Mouse (Mus musculus) layer of hippocampus, postnatal 14 days (tissue): ENCODE data around the gene Rab8b. TPM values are rescaled to one million over a fixed set of nuclear protein-coding genes. Genes with fewer than 3 reads are reported as not detected.
"Not testable (repeated sequence)": the region's sequence is repeated elsewhere in the genome, so short reads cannot be mapped to it uniquely, and the experiment has no call there.

Source experiments
- DNase-seq, 2 experiments: peaks; one replicate each; pipeline ENCODE4 v3.0.0; 2021 to 2022; ENCODE audit warnings: low spot score in 2 of 2, mixed read lengths in 1 of 2
- total RNA-seq, 2 experiments: library from RNA; stranded (reverse); gene quantifications; 2 replicates each; pipeline ENCODE4 v1.2.3; 2021

Rab8b gene
- total RNA-seq, 2 experiments from 2014 or later = 31.6 to 33.7 TPM

GRCm38 (mm10) chr9:66852592-66852991 is 66.9 kb downstream of the Rab8b start:
- no peak for DNase-seq

GRCm38 (mm10) chr9:66850966-66851365 is 68.5 kb downstream of the Rab8b start:
- no peak for DNase-seq

GRCm38 (mm10) chr9:66846822-66847221 is 72.7 kb downstream of the Rab8b start:
- DNase-seq = no peak

GRCm38 (mm10) chr9:66835097-66835480 is 84.4 kb downstream of the Rab8b start:
- no peak for DNase-seq

- peak; percentile 97 to 99 for DNase-seq
Measured at GRCm38 (mm10) chr9:66834318-66835096, 85.0 kb downstream of the Rab8b start, which contains the start of gene Aph1c. Gene Aph1c (minus strand): TSS chr9:66834726.

GRCm38 (mm10) chr9:66833851-66834250 is 85.6 kb downstream of the Rab8b start:
- DNase-seq = no peak

GRCm38 (mm10) chr9:66832366-66832908 is 87.0 kb downstream of the Rab8b start:
- DNase-seq = no peak

GRCm38 (mm10) chr9:66825990-66826389 is 93.5 kb downstream of the Rab8b start:
- peak in 1 of 2 experiments; percentile 71 for DNase-seq

- DNase-seq = not testable (repeated sequence)
Measured at GRCm38 (mm10) chr9:66822255-66822654, 97.2 kb downstream of the Rab8b start.

GRCm38 (mm10) chr9:66820996-66821395 is 98.5 kb downstream of the Rab8b start:
- DNase-seq = no peak

GRCm38 (mm10) chr9:66813392-66813791 is 106.1 kb downstream of the Rab8b start:
- no peak for DNase-seq

- DNase-seq = not testable (repeated sequence)
Measured at GRCm38 (mm10) chr9:66805951-66806350, 113.5 kb downstream of the Rab8b start.

- no peak for DNase-seq
Measured at GRCm38 (mm10) chr9:66801947-66802346, 117.5 kb downstream of the Rab8b start.

- DNase-seq = no peak
Measured at GRCm38 (mm10) chr9:66796739-66797138, 122.7 kb downstream of the Rab8b start, which contains the start of gene Gm10647. Gene Gm10647 (plus strand): TSS chr9:66797039.

GRCm38 (mm10) chr9:66795464-66796324 is 123.8 kb downstream of the Rab8b start, which contains the start of gene Aph1b:
Gene Aph1b (minus strand): TSS chr9:66795490.
- peak; percentile 92 to 95 for DNase-seq

- DNase-seq = no peak
Measured at GRCm38 (mm10) chr9:66794629-66795463, 124.6 kb downstream of the Rab8b start.
